Mouse (Mus musculus) CH12.LX (cell line): ENCODE data around the gene Tmbim7.
"Not testable (repeated sequence)": the region's sequence is repeated elsewhere in the genome, so short reads cannot be mapped to it uniquely, and the experiment has no call there.

Source experiments
- CTCF ChIP-seq, 2 experiments: IDR thresholded peaks in 1 of 2; conservative IDR thresholded peaks in 1 of 2; 2 replicates each; pipeline ENCODE4 v1.5.1; 2011 to 2012; ENCODE audit warnings: low read depth in 2 of 2, low read length in 2 of 2, improper control_type of control experiment in 1 of 2, inconsistent platforms in 1 of 2, mild to moderate bottlenecking in 1 of 2, moderate library complexity in 1 of 2
- EP300 ChIP-seq: IDR thresholded peaks from 2 replicates; pipeline ENCODE4 v1.6.1; 2011; ENCODE audit warnings: low read length, improper control_type of control experiment
- POLR2A ChIP-seq: IDR thresholded peaks from 2 replicates; pipeline ENCODE4 v1.6.1; 2011; ENCODE audit warnings: low read depth, mild to moderate bottlenecking, improper control_type of control experiment, low read length
- RCOR1 ChIP-seq: conservative IDR thresholded peaks from 2 replicates; pipeline ENCODE4 v1.6.1; 2012; ENCODE audit warnings: low read depth, mild to moderate bottlenecking, inconsistent platforms, low read length, improper control_type of control experiment
- UBTF ChIP-seq: IDR thresholded peaks from 2 replicates; pipeline ENCODE4 v1.6.1; 2012; ENCODE audit warnings: low read depth, mild to moderate bottlenecking, inconsistent platforms, low read length, improper control_type of control experiment, moderate library complexity

GRCm38 (mm10) chr5:3652903-3653575 is 2.1 kb downstream of the Tmbim7 start:
- TF ChIP-seq POLR2A; CTCF (conservative IDR thresholded peaks at IDR 0.05 in 1 of 2, IDR thresholded peaks at IDR 0.05 in 1 of 2; ENCODE audit: low read depth in 2 of 2, low read length in 2 of 2); UBTF; EP300; RCOR1: not testable (repeated sequence)
